Mouse (Mus musculus): ENCODE results near the gene Cdc42ep4. TPM values are rescaled to one million over a fixed set of nuclear protein-coding genes. Genes with fewer than 3 reads are reported as not detected.
A peak's percentile ranks its signal among the peaks of the same experiment; 100 is the strongest.

Gene Cdc42ep4
- polyA plus RNA-seq, 1 experiment: 24.1 TPM

DNA sequence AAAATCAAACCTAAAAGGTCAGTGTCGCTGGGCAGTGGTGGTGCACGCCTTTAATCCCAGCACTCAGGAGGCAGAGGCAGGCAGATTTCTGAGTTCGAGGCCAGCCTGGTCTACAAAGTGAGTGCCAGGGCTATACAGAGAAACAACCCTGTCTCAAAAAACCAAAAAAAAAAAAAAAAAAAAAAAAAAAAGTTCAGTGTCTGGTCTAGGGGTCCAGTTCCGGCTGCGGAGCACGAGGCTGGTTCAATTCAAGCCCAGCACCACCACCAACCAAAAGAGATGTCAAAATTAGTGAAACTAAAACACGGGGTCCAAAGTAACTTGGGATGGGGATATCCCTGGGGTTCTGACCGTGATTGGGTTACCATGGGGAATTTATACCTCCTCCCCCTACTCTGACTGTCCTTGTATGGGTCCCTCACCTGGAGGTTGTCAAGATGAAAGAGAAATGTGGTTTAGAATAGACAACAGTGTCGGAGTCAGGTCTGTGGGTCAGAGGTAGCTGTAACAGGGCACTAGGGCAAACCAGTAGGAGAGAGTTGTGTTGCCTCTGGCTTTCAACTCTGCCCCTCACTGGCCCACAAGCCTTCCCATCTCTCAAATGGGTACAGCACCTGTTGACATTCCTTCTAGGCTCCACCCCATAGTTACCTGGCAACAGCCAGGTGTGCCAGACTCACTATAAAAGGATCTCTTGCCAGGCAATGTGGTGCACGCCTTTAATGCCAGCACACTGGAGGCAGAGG lies 1.2 kb upstream of the Cdc42ep4 start:
- Histone ChIP-seq H3K27ac (ENCODE audit: insufficient read depth, low read length) (no peak overlapping the region), H3K4me3 (ENCODE audit: insufficient read depth, low read length) (no peak overlapping the region), H3K4me1 (ENCODE audit: control insufficient read depth, insufficient read depth, low read length) (peaks cover 9% of the 10 kb centered on the region; the same call in 1 of the 2 replicates)
- TF ChIP-seq POLR2A (IDR thresholded peaks at IDR 0.05; ENCODE audit: low read depth, low read length) (no peak), CTCF (IDR thresholded peaks at IDR 0.05; ENCODE audit: borderline replicate concordance, insufficient read depth, low read length) (no peak)

DNA sequence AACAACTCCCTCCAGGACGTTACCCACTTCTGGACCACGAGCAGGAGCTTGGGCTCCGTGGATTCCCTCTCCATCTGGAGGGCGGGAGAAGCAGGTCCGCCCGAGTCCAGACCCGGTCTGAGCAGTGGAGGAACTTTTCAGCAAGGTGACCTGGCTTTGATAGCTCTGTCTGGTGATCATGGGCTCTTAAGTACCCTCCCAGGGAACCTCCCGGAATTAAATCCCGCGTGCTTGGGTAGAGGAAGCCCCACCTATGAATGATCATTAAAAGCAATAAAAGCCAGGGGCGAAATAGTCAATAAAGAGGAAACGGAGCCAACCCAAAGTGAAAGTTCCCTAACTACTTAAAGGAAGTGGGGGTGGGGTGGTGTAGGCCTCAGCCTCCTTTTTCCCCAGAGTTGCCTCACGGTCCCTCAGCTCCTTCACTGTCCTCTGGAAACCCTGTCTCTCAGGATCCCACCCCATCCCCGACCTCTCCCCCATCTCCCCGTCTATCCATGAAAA lies 529 bp upstream of the Cdc42ep4 start:
- H3K4me1 ChIP-seq (ENCODE audit: control insufficient read depth, insufficient read depth, low read length): peaks cover 9% of the 10 kb centered on the region; the same call in 1 of the 2 replicates
- peak overlapping the region; percentile 52 for H3K4me3 ChIP-seq (ENCODE audit: insufficient read depth, low read length)
- H3K27ac ChIP-seq (ENCODE audit: insufficient read depth, low read length): peak overlapping the region; percentile 30
- no peak for TF ChIP-seq CTCF (IDR thresholded peaks at IDR 0.05; ENCODE audit: borderline replicate concordance, insufficient read depth, low read length)
- TF ChIP-seq POLR2A (IDR thresholded peaks at IDR 0.05; ENCODE audit: low read depth, low read length): no peak

DNA sequence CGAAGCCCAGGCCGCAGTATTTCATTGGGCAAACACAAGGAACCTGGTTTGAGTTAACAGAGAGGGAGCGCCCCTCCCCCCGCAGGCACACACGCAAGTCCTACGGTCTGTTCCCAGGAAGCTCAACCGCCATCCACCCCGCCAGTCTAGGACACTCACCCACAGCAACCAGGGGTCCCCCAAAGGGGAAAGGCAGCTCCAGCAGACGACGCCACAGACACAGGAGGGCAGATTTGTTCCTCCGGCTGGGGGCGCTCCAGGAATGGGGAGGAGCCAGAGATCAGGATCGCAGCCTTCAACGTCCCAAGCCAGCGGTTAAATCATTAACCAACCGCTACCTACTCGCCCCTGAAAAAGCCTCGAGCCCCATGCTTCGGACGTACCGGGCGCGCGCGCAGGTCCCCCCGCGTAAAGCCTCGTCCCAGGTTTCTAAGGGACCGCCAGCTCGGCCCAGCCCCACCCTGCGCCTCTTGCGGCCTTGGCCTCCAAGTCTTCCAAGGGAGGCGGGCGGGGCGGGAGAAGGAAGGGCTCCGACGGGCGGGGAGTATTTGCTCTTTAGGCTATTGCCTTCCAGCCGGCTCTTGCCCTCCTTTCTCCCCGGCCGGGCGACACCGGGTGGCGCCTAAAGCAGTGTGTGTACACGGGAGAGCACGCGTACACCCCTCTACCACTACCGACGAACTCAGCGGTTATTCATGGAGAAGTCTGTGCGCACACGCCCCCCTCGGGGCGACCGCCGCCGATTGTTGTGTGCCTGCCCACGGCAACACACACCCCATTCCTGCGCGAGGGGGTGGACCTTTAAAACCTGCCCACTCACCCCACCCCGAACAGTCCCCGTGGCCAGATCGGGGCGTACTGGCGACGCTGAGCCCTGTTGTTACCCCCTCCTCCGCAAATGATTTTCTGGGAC lies 854 bp downstream of the Cdc42ep4 start:
- H3K4me3 ChIP-seq (ENCODE audit: insufficient read depth, low read length): peak overlapping the region; percentile 87
- peak; percentile 54 for TF ChIP-seq POLR2A (IDR thresholded peaks at IDR 0.05; ENCODE audit: low read depth, low read length)
- TF ChIP-seq CTCF (IDR thresholded peaks at IDR 0.05; ENCODE audit: borderline replicate concordance, insufficient read depth, low read length): 0 out of 2 replicates have a peak, but pooled peaks have one; percentile 17

DNA sequence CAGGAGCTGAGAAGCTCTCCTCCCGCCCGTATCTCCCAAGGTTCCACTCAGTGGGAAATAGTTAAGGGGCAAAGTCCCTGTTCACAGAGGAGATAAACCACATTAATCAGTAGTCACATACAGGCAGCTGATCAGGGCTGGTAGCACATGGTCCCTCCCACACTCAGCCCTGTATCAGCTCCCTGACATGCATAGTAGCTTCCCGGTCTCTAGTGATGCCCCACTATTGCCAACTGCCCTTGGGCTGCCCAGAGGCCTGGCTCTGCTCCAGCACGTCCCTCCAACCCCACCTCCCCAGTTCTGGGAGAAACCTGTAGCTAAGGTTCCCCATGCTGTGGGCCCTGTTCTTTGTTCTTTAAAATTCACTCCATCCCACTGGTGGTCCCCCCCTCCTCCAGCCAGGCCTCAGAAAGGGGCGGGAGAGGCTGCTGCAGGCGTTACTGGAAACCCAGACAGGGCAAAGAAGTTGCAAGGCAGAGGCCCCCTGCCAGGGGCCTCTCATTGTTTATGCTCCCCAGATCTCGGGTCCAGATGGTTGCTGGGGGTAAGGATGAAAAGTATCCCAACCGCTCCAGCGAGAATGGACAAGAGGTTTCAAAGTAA lies 1.8 kb downstream of the Cdc42ep4 start:
- TF ChIP-seq POLR2A (IDR thresholded peaks at IDR 0.05; ENCODE audit: low read depth, low read length) (peak; percentile 18; the same call in 1 of the 2 replicates), CTCF (IDR thresholded peaks at IDR 0.05; ENCODE audit: borderline replicate concordance, insufficient read depth, low read length) (no peak)
- Histone ChIP-seq H3K27ac (ENCODE audit: insufficient read depth, low read length) (peak overlapping the region; percentile 85), H3K4me1 (ENCODE audit: control insufficient read depth, insufficient read depth, low read length) (peaks cover 9% of the 10 kb centered on the region; the same call in 1 of the 2 replicates), H3K4me3 (ENCODE audit: insufficient read depth, low read length) (peak overlapping the region; percentile 87)

More for the DNA sequence above, 854 bp downstream of the Cdc42ep4 start:
- Histone ChIP-seq H3K27ac (ENCODE audit: insufficient read depth, low read length) (peak overlapping the region; percentile 85), H3K4me1 (ENCODE audit: control insufficient read depth, insufficient read depth, low read length) (peaks cover 9% of the 10 kb centered on the region; the same call in 1 of the 2 replicates)

DNA sequence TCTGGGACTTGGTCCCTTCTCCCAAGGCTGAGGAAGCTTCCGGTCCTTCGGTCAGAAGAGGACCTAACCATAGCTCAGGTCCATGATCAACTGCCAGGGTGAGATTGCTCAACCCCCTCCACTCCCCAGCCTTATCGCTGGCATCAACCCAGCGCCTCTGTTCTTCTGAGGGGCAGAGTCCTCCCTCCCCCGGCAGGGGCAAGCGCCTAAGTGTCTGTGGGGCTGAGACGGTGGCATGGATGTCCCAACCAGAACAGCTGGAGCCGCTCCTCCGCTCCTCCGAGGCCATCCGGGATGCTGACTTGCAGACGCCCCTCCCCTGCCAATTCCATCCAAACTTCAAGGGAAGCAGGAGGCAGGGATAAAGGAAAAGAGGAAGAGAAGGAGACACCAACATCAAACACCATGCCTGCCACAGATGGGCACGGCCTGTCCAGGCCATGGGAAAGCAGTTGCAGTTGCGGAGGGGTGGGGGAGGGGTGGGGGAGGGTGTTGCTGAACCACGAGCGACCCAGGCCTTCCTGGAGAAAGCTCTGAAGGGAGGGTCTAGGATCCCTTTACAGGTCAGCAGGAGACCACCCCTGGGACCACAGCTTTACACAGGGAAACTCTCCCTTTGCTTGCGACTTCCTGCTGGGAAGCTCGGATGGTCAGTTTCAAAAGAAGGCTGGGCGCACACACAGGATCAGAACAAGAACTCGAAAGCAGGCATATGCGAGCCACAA lies 2.7 kb downstream of the Cdc42ep4 start:
- no peak for TF ChIP-seq CTCF (IDR thresholded peaks at IDR 0.05; ENCODE audit: borderline replicate concordance, insufficient read depth, low read length)
- no peak for TF ChIP-seq POLR2A (IDR thresholded peaks at IDR 0.05; ENCODE audit: low read depth, low read length)
- peak overlapping the region; percentile 87 for H3K4me3 ChIP-seq (ENCODE audit: insufficient read depth, low read length)
- H3K4me1 ChIP-seq (ENCODE audit: control insufficient read depth, insufficient read depth, low read length): peaks cover 9% of the 10 kb centered on the region; the same call in 1 of the 2 replicates
- H3K27ac ChIP-seq (ENCODE audit: insufficient read depth, low read length): peak overlapping the region; percentile 85

DNA sequence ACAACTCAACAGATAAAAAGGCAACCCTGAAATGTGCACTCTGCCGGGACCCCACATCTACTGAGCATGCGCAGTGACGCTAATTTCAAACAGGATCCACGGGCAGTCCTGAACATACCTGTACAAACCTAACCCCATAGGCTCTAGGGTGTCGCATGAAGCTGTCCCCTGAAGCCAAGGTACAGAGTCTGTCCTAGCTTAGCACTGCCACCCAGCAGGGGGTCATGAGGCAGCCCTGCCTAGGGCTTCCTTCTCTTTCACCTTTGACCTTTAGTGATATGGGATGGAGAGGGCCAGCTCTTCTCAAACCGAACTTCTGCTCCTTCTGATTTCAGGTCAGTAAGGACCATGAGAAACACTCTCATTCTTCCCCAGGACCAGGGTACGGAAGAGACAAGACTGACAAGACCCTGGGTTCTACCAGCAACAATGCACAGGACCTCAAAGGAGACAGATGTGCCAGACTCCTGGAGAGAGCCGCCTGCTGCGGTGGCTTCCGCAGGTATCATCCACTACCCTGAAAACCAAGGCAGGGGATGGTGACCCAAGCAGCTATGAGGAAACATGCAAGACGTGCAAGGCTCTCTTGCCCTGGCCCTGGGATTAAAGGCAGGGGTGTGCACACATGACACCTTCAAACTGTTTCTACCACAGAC lies 3.8 kb downstream of the Cdc42ep4 start:
- Histone ChIP-seq H3K4me3 (ENCODE audit: insufficient read depth, low read length) (no peak overlapping the region), H3K4me1 (ENCODE audit: control insufficient read depth, insufficient read depth, low read length) (peaks cover 9% of the 10 kb centered on the region; the same call in 1 of the 2 replicates), H3K27ac (ENCODE audit: insufficient read depth, low read length) (no peak overlapping the region)
- TF ChIP-seq CTCF (IDR thresholded peaks at IDR 0.05; ENCODE audit: borderline replicate concordance, insufficient read depth, low read length) (no peak), POLR2A (IDR thresholded peaks at IDR 0.05; ENCODE audit: low read depth, low read length) (no peak)

DNA sequence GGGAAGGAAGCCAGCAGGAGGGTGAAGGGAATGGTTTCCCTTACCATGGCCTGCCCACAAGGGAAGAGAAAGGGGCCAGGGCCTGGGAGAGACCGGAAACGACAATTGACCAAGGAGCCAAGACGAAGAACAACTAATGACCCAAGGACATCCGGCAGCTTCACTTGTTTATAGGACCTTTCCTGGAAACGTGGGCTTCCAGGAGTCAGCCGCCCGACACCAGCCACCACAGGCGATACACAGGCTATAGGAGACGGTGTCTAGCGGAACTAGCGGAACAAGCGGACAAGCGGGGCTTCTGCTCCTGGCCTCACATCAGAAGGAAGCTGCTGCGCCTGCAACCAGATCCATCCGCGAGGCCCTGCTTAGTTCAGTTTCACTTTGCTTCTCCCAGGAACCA lies 4.6 kb downstream of the Cdc42ep4 start:
- H3K4me3 ChIP-seq (ENCODE audit: insufficient read depth, low read length): no peak overlapping the region
- TF ChIP-seq POLR2A (IDR thresholded peaks at IDR 0.05; ENCODE audit: low read depth, low read length): no peak
- TF ChIP-seq CTCF (IDR thresholded peaks at IDR 0.05; ENCODE audit: borderline replicate concordance, insufficient read depth, low read length): no peak
- H3K27ac ChIP-seq (ENCODE audit: insufficient read depth, low read length): no peak overlapping the region
- H3K4me1 ChIP-seq (ENCODE audit: control insufficient read depth, insufficient read depth, low read length): peaks cover 9% of the 10 kb centered on the region; the same call in 1 of the 2 replicates

DNA sequence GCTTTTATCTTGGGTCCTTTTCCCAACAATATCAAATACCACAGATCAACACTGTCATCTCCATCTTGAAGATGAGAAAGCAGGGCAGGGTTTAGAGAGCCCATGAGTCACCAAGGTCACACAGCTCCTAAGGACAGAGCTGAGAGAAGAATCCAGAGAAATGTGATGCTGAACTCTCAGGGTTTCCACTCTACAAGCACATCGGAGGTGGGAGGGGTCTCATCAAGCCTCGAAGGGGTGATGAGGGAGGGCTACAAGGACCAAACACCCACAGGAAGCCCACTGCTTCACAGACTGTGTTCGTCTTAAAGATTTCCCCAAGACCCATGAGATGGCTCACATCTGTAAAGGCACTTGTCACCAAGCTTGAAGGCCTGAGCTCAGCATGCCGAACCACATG lies 5.7 kb downstream of the Cdc42ep4 start:
- peaks cover 9% of the 10 kb centered on the region; the same call in 1 of the 2 replicates for H3K4me1 ChIP-seq (ENCODE audit: control insufficient read depth, insufficient read depth, low read length)
- no peak overlapping the region for H3K27ac ChIP-seq (ENCODE audit: insufficient read depth, low read length)
- no peak overlapping the region for H3K4me3 ChIP-seq (ENCODE audit: insufficient read depth, low read length)
- no peak for TF ChIP-seq POLR2A (IDR thresholded peaks at IDR 0.05; ENCODE audit: low read depth, low read length)
- no peak for TF ChIP-seq CTCF (IDR thresholded peaks at IDR 0.05; ENCODE audit: borderline replicate concordance, insufficient read depth, low read length)

All from embryonic fibroblast, embryonic 13.5 days (primary cell).